Mouse (Mus musculus) heart, postnatal 36 days (tissue): ENCODE data around the gene Clec11a. TPM values are rescaled to one million over a fixed set of nuclear protein-coding genes. Genes with fewer than 3 reads are reported as not detected.
A peak's percentile ranks its signal among the peaks of the same experiment; 100 is the strongest.
"Not testable (repeated sequence)": the region's sequence is repeated elsewhere in the genome, so short reads cannot be mapped to it uniquely, and the experiment has no call there.

Experiments
- DNase-seq, 2 experiments: peaks; one replicate each; pipeline ENCODE4 v3.0.0; 2021 to 2022
- intact Hi-C: fragments of 180-260 bp; cut with DNase I; formaldehyde crosslinking; loops from one replicate; pipeline ENCODE4 v1.15.1; 2025
- total RNA-seq, 2 experiments: library from RNA; stranded (reverse); gene quantifications; 2 replicates each; pipeline ENCODE4 v1.2.3; 2021

Gene Clec11a
- total RNA-seq, 2 experiments from 2014 or later: 0.75 to 0.84 TPM

GRCm38 (mm10) chr7:44332336-44332735 is 25.6 kb upstream of the Clec11a start:
- no peak for DNase-seq
- intact Hi-C loops: no loop called here

GRCm38 (mm10) chr7:44326614-44327013 is 19.9 kb upstream of the Clec11a start:
- intact Hi-C loops: no loop called here
- DNase-seq: no peak

DNA sequence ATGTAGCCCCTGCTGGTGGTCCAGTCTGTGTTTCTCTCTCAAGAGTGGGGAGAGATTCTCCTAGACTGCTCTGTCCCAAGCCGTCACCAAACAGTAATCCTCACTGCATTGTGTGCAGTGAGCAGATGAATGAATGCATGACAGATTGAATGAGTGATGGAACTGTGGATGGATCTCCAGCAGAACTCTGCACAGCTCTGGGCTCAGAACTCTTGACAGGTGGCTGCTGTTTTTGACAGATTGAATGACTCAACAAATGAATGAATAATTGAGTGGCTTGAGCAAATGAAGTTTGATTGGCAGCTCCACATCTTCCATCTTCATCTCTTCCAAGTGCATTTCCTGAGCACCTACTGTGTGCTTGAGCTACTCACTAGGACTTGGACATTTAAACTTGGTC is 15.6 kb upstream of the Clec11a start:
- no peak for DNase-seq
- intact Hi-C loops: no loop called here

- intact Hi-C loops: no loop called here
- no peak for DNase-seq
These were observed 14.2 kb upstream of the Clec11a start for GRCm38 (mm10) chr7:44320886-44321285.

GRCm38 (mm10) chr7:44317913-44318312 is 11.2 kb upstream of the Clec11a start:
- intact Hi-C loops: loop anchor here (2.0 kb wide), 2 partner anchors 21 to 55 kb away; no protein-coding TSS in a partner anchor

DNA sequence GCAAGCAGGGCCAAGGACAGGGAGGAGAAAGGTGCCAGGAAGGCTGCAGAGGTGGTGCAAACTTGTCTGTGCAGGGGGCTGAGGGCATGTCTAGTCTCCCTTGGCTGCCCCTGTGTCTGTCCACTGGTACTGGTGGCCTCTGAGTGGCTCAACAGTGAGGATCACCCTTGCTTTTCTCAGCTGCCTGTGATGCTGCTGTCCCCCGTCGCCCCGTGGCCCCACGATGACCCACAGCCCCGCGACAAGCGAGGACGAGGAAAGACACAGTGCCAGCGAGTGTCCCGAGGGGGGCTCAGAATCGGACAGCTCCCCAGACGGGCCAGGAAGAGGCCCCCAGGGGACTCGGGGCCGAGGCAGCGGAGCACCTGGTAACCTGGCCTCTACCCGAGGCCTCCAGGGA is 5.8 kb upstream of the Clec11a start:
- no peak for DNase-seq
- intact Hi-C loops: no loop called here

More at GRCm38 (mm10) chr7:44317913-44318312, 11.2 kb upstream of the Clec11a start:
- DNase-seq: peak in 1 of 2 experiments; percentile 15

GRCm38 (mm10) chr7:44311713-44312304 is 5.1 kb upstream of the Clec11a start:
- no peak for DNase-seq
- intact Hi-C loops: no loop called here

DNA sequence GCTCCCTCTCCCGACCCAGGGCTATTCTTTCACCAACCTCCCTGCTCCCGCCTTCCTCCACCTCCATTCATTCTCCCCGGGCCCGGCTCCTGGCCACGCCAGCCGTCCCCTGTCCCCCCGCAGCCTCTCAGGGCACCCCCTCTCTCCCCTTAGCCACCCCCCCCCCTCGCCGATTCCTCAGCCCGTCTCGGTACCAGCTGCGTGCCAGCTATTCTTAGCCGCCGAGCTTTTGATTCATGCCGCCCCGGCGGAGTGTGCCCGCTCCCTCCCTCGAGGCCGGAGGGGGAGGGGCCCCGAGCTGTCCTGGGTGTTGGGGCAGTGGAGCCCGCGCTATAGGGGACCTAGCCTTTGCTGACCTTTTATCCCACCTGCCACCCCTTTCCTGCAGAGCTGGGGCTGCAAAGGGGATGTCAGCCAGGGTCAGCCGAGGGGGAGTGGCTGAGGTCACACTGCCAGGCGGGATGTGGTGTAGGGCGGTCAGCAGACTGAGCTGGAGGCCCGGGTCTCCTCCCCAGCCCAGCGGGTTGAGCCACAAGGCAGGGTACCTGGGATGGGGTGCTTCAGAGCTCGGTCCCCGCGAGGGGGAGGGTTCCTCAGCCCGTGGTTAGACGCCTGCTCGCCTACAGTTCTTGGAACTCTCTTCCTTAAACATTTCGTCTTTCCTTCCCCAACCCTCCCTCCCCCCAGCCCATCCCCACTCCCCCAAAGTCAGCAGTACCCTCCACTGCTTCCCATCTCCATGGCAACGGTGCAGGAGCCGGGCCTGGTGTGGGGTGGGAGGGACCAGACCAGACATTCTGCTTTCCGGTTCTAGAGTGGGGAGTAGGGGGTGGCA is 4.4 kb upstream of the Clec11a start:
- DNase-seq: peak in 1 of 2 experiments; percentile 27
- intact Hi-C loops: no loop called here

DNA sequence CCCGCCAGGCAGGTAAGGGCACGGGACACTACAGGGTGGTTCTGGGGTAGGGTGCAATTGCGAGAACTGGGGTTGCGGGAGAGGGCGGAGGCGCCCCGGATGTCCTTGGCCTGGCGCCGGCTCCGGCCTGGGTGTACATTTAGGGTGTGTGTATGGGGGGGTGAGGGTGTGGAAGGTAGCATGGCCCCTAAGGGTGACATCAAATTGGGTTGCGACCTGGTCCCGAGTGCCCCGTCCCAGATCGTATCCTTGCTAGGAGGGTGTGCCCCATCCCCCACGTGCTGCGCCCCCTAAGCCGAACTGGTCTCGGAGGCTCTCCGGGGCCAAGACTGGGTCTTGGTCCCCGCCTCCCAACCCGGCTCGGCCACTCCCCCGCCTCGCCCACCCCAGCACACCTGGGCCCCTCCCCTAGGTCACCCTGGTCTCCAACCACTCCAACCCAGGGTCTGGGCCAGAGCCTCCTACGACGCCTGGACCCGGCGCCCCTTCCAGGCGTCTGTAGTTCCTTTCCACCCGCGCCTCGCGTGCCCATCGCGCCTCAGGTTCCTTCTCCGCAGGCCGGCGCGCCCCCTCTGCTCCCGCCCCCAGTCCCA is 3.7 kb upstream of the Clec11a start:
- peak in 1 of 2 experiments; percentile 8 for DNase-seq
- intact Hi-C loops: no loop called here

- no peak for DNase-seq
- intact Hi-C loops: loop anchor here (5.0 to 10.0 kb wide), 3 partner anchors 45 to 1725 kb away; partner anchors contain the start of genes Abcc6, Gm15517 and Nomo1
These were observed 3.0 kb upstream of the Clec11a start, which contains the start of gene Shank1 for GRCm38 (mm10) chr7:44309475-44310284. Gene Shank1 (plus strand): TSS chr7:44310253.

DNA sequence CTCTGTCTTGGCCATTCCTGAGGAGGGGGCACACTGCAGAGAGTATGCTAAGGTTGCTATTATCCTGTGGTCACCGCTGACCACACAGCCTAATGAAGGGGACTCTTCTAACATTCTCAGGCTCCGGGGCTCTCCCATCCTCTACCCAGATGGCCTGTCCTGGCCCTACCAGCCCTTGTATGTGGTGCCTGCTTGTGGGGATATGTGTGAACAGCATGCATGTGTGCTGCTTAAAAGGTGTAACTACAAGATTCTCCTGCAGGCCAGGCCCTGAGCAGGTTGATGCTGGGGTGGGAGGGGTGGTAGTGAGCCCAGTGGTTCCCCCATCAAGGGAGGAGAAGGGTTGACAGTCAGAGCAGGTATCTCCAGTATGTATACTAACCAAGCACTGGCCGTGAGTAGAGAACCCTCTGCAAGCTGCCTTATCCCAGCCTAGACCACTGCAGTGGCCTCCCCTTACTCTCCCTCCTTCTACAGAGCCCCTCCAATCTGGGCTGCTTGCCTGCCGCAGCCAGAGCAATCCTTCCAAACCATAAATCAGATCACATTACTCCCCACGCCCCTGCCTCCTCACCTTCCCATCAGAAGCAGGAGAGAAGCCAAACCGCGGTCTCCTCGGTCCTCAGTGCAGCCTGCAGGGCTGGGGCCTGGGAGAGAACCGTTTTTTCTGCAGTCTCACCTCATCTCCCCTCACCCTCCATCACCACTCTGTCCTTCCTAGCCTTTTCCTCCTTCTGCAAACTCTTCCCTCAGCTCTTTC is 739 bp upstream of the Clec11a start:
- intact Hi-C loops: loop anchor here (5.0 to 10.0 kb wide), 3 partner anchors 45 to 1727 kb away; partner anchors contain the start of genes Abcc6, Gm15517 and Nomo1
- no peak for DNase-seq

- no peak for DNase-seq
These were observed 1.0 kb downstream of the Clec11a start for GRCm38 (mm10) chr7:44305686-44306085.

DNA sequence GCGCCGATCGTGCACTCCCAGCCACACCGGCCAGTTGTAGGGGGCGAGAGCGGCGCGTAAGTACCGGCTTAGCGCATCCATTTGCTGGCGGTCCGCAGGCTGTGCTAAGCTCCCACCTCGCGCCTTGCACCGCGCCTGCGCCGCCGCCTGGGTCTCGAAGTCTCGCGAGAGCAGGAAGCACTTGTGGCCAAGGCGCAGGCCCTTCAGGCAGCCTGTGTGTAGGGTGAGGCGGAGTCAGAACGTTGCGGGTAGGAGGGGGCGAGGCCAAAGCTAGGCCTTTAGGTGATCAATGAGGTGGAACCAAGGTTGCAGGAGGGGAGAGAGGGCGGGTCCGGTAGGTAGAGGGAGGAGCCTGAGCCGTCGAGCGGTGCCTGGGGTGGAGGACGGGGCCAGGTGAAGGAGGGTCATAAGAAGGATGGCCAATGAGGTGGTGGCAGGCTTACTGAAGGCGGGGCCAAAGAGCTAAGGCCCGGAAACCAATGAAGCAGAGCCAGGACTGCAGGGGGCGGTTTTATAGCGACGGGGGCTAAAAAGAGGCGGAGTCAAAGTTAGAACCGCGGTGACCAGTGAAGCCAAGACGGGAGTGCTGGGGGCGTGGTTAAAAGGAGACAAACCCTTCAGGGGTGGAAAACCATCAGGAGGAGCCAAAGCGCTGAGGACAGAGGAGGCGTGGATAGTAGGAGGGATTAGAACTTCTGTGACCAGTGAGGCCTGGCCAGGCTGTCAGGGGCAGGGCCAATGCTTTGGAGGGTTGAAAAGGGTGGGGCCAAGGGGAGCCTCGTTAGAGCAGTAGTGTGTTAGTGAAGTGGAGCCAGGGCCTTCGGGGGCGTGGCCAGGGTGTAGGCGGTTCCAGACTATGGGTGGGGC is 1.7 kb downstream of the Clec11a start:
- peak; percentile 92 to 95 for DNase-seq
- intact Hi-C loops: loop anchor here (2.0 to 10.0 kb wide), 5 partner anchors 43 to 1730 kb away; partner anchors contain the start of genes 1700028J19Rik, 2410002F23Rik, Abcc6 and Aspdh

More at GRCm38 (mm10) chr7:44305686-44306085, 1.0 kb downstream of the Clec11a start:
- intact Hi-C loops: loop anchor here (2.0 to 10.0 kb wide), 4 partner anchors 43 to 1729 kb away; partner anchors contain the start of genes 1700028J19Rik, 2410002F23Rik, Abcc6 and Gm15517

DNA sequence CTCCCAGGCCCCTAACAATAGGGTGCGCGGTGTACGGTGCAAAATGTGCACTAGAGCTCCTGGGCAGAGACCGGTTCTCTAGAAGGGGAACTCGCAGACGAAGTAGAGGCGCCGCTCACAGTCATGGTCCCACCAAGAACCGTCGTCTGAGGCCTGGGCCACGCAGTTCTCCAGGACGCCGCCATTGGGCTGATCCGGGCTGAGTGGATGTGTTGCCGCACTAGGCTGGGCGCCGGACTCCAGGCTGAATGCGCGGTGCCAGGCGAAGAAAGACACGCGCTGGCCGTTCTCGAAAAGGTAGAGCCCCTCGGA is 2.3 kb downstream of the Clec11a start:
- intact Hi-C loops: loop anchor here (2.0 to 10.0 kb wide), 4 partner anchors 50 to 1730 kb away; partner anchors contain the start of genes 1700028J19Rik, 2410002F23Rik, Abcc6 and Aspdh
- DNase-seq: no peak

GRCm38 (mm10) chr7:44303346-44304340 is 3.1 kb downstream of the Clec11a start:
- intact Hi-C loops: loop anchor here (2.0 to 10.0 kb wide), 4 partner anchors 51 to 1731 kb away; partner anchors contain the start of genes 1700028J19Rik, 2410002F23Rik, Abcc6 and Aspdh
- DNase-seq: no peak

GRCm38 (mm10) chr7:44297501-44297900 is 9.2 kb downstream of the Clec11a start:
- not testable (repeated sequence) for DNase-seq

GRCm38 (mm10) chr7:44291418-44291817 is 15.3 kb downstream of the Clec11a start:
- intact Hi-C loops: no loop called here
- no peak for DNase-seq

More at GRCm38 (mm10) chr7:44297501-44297900, 9.2 kb downstream of the Clec11a start:
- intact Hi-C loops: loop anchor here (2.0 kb wide), 1 partner anchor 19 kb away; no protein-coding TSS in a partner anchor
